Mouse (Mus musculus) T-helper 1 cell (primary cell): ENCODE measurements around the gene Mettl11b.
"Not testable (repeated sequence)": the region's sequence is repeated elsewhere in the genome, so short reads cannot be mapped to it uniquely, and the experiment has no call there.

ENCODE experiments used
- in situ Hi-C: fragments of 300-600 bp; cut with MboI, MseI; formaldehyde crosslinking; loops from one replicate; pipeline ENCODE4 v1.15.1; 2025; ENCODE audit warnings: high pct_unique_total_duplicates

Gene Mettl11b

GRCm38 (mm10) chr1:163725106-163725759 lies at the start of gene Mettl11b:
TSS of gene Mettl11b (minus strand) at chr1:163725232.
- in situ Hi-C loops, result no loop called here

GRCm38 (mm10) chr1:163757462-163758207 lies 32.6 kb upstream of the Mettl11b start:
- in situ Hi-C loops, result no loop called here

GRCm38 (mm10) chr1:163751360-163751992 lies 26.4 kb upstream of the Mettl11b start:
- in situ Hi-C loops, result no loop called here

GRCm38 (mm10) chr1:163737239-163737533 lies 12.2 kb upstream of the Mettl11b start:
- in situ Hi-C loops, result no loop called here

GRCm38 (mm10) chr1:163736441-163737238 lies 11.6 kb upstream of the Mettl11b start:
- in situ Hi-C loops, result no loop called here

- in situ Hi-C loops, result not testable (repeated sequence)
Observed at GRCm38 (mm10) chr1:163731166-163731565, 6.1 kb upstream of the Mettl11b start.

- in situ Hi-C loops, result no loop called here
Observed at GRCm38 (mm10) chr1:163723913-163724312, 1.1 kb downstream of the Mettl11b start.

GRCm38 (mm10) chr1:163708618-163709017 lies 16.4 kb downstream of the Mettl11b start:
- in situ Hi-C loops, result no loop called here

GRCm38 (mm10) chr1:163700571-163700970 lies 24.5 kb downstream of the Mettl11b start:
- in situ Hi-C loops, result no loop called here

GRCm38 (mm10) chr1:163699702-163700101 lies 25.3 kb downstream of the Mettl11b start:
- in situ Hi-C loops, result no loop called here

GRCm38 (mm10) chr1:163691860-163692259 lies 33.2 kb downstream of the Mettl11b start:
- in situ Hi-C loops, result no loop called here

- in situ Hi-C loops, result no loop called here
Observed at GRCm38 (mm10) chr1:163682935-163683430, 42.0 kb downstream of the Mettl11b start.

- in situ Hi-C loops, result no loop called here
Observed at GRCm38 (mm10) chr1:163682127-163682526, 42.9 kb downstream of the Mettl11b start.

GRCm38 (mm10) chr1:163672866-163673265 lies 52.2 kb downstream of the Mettl11b start:
- in situ Hi-C loops, result no loop called here

GRCm38 (mm10) chr1:163671326-163671725 lies 53.7 kb downstream of the Mettl11b start:
- in situ Hi-C loops, result no loop called here

- in situ Hi-C loops, result no loop called here
Observed at GRCm38 (mm10) chr1:163670702-163671101, 54.3 kb downstream of the Mettl11b start.

GRCm38 (mm10) chr1:163669936-163670335 lies 55.1 kb downstream of the Mettl11b start:
- in situ Hi-C loops, result no loop called here

- in situ Hi-C loops, result no loop called here
Observed at GRCm38 (mm10) chr1:163662416-163662815, 62.6 kb downstream of the Mettl11b start.

- in situ Hi-C loops, result no loop called here
Observed at GRCm38 (mm10) chr1:163658535-163658928, 66.5 kb downstream of the Mettl11b start.

- in situ Hi-C loops, result no loop called here
Observed at GRCm38 (mm10) chr1:163657766-163658534, 67.1 kb downstream of the Mettl11b start.

GRCm38 (mm10) chr1:163657056-163657455 lies 68.0 kb downstream of the Mettl11b start:
- in situ Hi-C loops, result no loop called here
